Mouse (Mus musculus): ENCODE data around the gene Gm16506.
"Not testable (repeated sequence)": the region's sequence is repeated elsewhere in the genome, so short reads cannot be mapped to it uniquely, and the experiment has no call there.

DNA sequence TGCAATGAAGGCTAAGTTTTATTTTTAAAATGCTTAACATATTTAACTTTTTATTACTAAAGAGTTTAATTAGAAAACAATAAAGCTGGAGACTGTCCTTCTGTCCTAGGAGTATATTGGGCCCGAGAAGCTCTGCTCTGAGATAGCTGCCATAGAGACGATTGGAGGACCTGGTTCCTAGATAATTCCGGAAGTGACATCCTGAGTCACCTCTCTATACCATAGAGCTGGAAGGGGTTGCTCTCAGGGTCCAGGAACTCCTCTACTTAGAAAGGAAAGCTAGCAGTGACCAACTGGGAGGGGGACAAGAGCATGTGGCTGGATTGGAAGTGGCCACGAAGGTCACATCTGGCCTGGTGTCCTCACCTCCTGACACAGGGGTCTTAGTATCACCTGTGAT lies 29.7 kb downstream of the Gm16506 start, which contains the start of gene Gm7324:
- not testable (repeated sequence) for TF ChIP-seq CTCF (IDR thresholded peaks at IDR 0.05; ENCODE audit: borderline replicate concordance, insufficient read depth, low read length); POLR2A (IDR thresholded peaks at IDR 0.05; ENCODE audit: low read depth, low read length)

All from embryonic fibroblast, embryonic 13.5 days (primary cell).